ENCODE assay signal across 8 mouse cellular contexts in the genomic region with DNA sequence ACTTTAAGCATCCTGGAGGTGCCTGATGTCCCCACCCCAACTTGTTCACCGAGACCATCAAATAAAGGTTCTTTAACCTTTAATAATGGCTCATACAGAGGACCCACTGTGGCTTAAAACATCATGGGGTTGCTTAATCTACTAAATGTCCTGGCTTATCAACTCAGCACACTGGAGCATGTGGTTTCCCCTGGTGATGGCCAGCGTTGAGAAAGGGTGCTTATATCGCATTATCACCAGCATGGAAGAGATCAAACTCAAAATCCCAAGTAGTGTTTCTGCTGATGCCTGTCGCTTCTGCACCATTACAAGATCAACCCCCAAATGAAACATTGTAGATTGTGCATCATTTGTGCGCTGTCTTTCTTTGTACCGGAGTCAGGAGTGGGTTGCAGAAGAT. TPM values are rescaled to one million over a fixed set of nuclear protein-coding genes. Genes with fewer than 3 reads are reported as not detected.
DNase-seq lines count a peak whose midpoint lies in the region; ATAC-seq and TF ChIP-seq lines count a peak whose summit lies in the region.
"Had no signal": no experiment of that assay in that cellular context is flagged by ENCODE, and none has a peak within 500 bp of the region (broad histone marks: within the 10 kb centered on the region; RNA-seq: fewer than 3 reads in every experiment).

No protein-coding gene starts in this region.

- H3K4me2 ChIP-seq in limb, embryonic 15.5 days: peak overlapping the region; percentile 63; the same call in 1 of the 2 replicates
- H3K4me2 ChIP-seq in stomach, embryonic 15.5 days: peak overlapping the region; percentile 74

- WGBS in spleen, adult 2 months: 78% methylated on average over 6 of the region's 6 CpGs
- 94% methylated on average over 6 of the region's 6 CpGs for WGBS in limb, embryonic 15.5 days
- WGBS in stomach, embryonic 15.5 days: 88% methylated on average over 6 of the region's 6 CpGs

- H3K4me3 ChIP-seq in spleen, adult 2 months (ENCODE audit: extremely low read depth, insufficient read depth, insufficient read length): no peak overlapping the region
- peak overlapping the region; percentile 65; the same call in 1 of the 2 replicates for H3K4me3 ChIP-seq in limb, embryonic 15.5 days
- peak overlapping the region; percentile 60; the same call in 1 of the 2 replicates for H3K4me3 ChIP-seq in stomach, embryonic 15.5 days (replicated peaks)

- no peak for TF ChIP-seq CTCF in spleen, adult 2 months (IDR thresholded peaks at IDR 0.05; ENCODE audit: extremely low read depth, insufficient read depth, insufficient read length, insufficient replicate concordance)

- no peak for DNase-seq in spleen, adult 2 months (ENCODE audit: low read depth in 1 of 2, low spot score in 2 of 2)
- DNase-seq in spleen, adult 18-20 months: no peak
- DNase-seq in right cerebral cortex, postnatal 4 days: no peak
- DNase-seq: cerebellum, adult 8-10 months had no signal

- H3K27ac ChIP-seq in spleen, adult 2 months (ENCODE audit: insufficient read depth, low read length): peak overlapping the region; percentile 98
- peak overlapping the region; percentile 97 for H3K27ac ChIP-seq in limb, embryonic 15.5 days
- peak overlapping the region; percentile 95; the same call in 1 of the 2 replicates for H3K27ac ChIP-seq in stomach, embryonic 15.5 days

- ATAC-seq in erythroid progenitor cell, adult 5-6 weeks (replicated peaks; ENCODE audit: low FRiP score, poor library complexity, severe bottlenecking): peak; percentile 3
- no peak for ATAC-seq in limb, embryonic 15.5 days (ENCODE audit: insufficient number of reproducible peaks, low FRiP score, low TSS enrichment, low read depth)
- no peak for ATAC-seq in stomach, embryonic 15.5 days (ENCODE audit: insufficient read depth, low FRiP score, low read depth)
- ATAC-seq in inflammation-experienced regulatory T-cells, adult 6 months: no peak

- H3K36me3 ChIP-seq in spleen, adult 2 months (ENCODE audit: control insufficient read depth, insufficient read depth, low read length): no peaks in the 10 kb centered on the region
- H3K36me3 ChIP-seq in limb, embryonic 15.5 days: no peaks in the 10 kb centered on the region
- H3K36me3 ChIP-seq in stomach, embryonic 15.5 days: no peaks in the 10 kb centered on the region

- no peak overlapping the region for H3K9ac ChIP-seq in limb, embryonic 15.5 days
- H3K9ac ChIP-seq in stomach, embryonic 15.5 days: no peak overlapping the region

- TF ChIP-seq POLR2A in spleen, adult 2 months (IDR thresholded peaks at IDR 0.05; ENCODE audit: low read depth, low read length): no peak

- no peaks in the 10 kb centered on the region for H3K27me3 ChIP-seq in spleen, adult 2 months (ENCODE audit: control insufficient read depth, insufficient read depth, low read length)
- no peaks in the 10 kb centered on the region for H3K27me3 ChIP-seq in limb, embryonic 15.5 days
- no peaks in the 10 kb centered on the region for H3K27me3 ChIP-seq in stomach, embryonic 15.5 days (replicated peaks)

- H3K4me1 ChIP-seq in spleen, adult 2 months (ENCODE audit: control insufficient read depth, insufficient read depth, insufficient read length): 0 out of 2 replicates have a peak, but pooled peaks cover 3% of the 10 kb centered on the region
- peaks cover 15% of the 10 kb centered on the region for H3K4me1 ChIP-seq in limb, embryonic 15.5 days
- peaks cover 5% of the 10 kb centered on the region for H3K4me1 ChIP-seq in stomach, embryonic 15.5 days

- no peaks in the 10 kb centered on the region for H3K9me3 ChIP-seq in limb, embryonic 15.5 days
- no peaks in the 10 kb centered on the region for H3K9me3 ChIP-seq in stomach, embryonic 15.5 days

RNA-seq across cellular contexts. Expression of gene Wnt7b, which starts 53.2 kb away (rescaled TPM):
- polyA plus RNA-seq in spleen, adult 2 months (2012; rRNA removed): 0.08 and 0.09 TPM in 2 replicates
- total RNA-seq in erythroid progenitor cell, adult 5-6 weeks (2015; ENCODE audit: low replicate concordance): not detected in 2 replicates
- not detected in 2 replicates for total RNA-seq in erythroid progenitor cell, adult 5-6 weeks (2017; ENCODE audit: low replicate concordance)
- polyA plus RNA-seq in limb, embryonic 15.5 days (2015; fragmentation: Nextera tagmentation; extraction: Ambion mirVana): 49.5 and 62.1 TPM in 2 replicates
- polyA plus RNA-seq in stomach, embryonic 15.5 days (2015; fragmentation: Nextera tagmentation; extraction: Ambion mirVana): 3.7 and 3.8 TPM in 2 replicates
- not detected for polyA plus RNA-seq in inflammation-experienced regulatory T-cells, adult 6 months (2017; shearing (Covaris generic))

Comparison
In these comparisons a context has a peak if more than half of its experiments do, and no peak if none do; other contexts are left out.
1. RNA of gene Wnt7b, which starts 53.2 kb away (polyA plus RNA-seq): 49.5 to 62.1 TPM in limb, embryonic 15.5 days; 3.7 to 3.8 TPM in stomach, embryonic 15.5 days, 0.08 to 0.09 TPM in spleen, adult 2 months and not detected in inflammation-experienced regulatory T-cells, adult 6 months; every median in the first group is over 10 times any median in the second.
2. Peak in every context shown above with its lines, with median percentiles within 50 percentile points of each other: H3K27ac ChIP-seq.